Mouse (Mus musculus) left cerebral cortex, postnatal 10 days (tissue): ENCODE results near the gene Cox8a. TPM values are rescaled to one million over a fixed set of nuclear protein-coding genes. Genes with fewer than 3 reads are reported as not detected.
A peak's percentile ranks its signal among the peaks of the same experiment; 100 is the strongest.

Source experiments
- DNase-seq, 2 experiments: peaks; one replicate each; pipeline ENCODE4 v3.0.0; 2021 to 2022; ENCODE audit warnings: low spot score in 2 of 2, mixed read lengths in 1 of 2; ENCODE audit errors: extremely low spot score in 1 of 2
- intact Hi-C: fragments of 180-260 bp; cut with DNase I; formaldehyde crosslinking; loops from one replicate; pipeline ENCODE4 v1.15.1; 2025
- total RNA-seq, 2 experiments: library from RNA; stranded (reverse); gene quantifications; 2 replicates each; pipeline ENCODE4 v1.2.3; 2021

Cox8a gene
- total RNA-seq, result 100 to 1,000 TPM; 855 to 924 TPM

DNA sequence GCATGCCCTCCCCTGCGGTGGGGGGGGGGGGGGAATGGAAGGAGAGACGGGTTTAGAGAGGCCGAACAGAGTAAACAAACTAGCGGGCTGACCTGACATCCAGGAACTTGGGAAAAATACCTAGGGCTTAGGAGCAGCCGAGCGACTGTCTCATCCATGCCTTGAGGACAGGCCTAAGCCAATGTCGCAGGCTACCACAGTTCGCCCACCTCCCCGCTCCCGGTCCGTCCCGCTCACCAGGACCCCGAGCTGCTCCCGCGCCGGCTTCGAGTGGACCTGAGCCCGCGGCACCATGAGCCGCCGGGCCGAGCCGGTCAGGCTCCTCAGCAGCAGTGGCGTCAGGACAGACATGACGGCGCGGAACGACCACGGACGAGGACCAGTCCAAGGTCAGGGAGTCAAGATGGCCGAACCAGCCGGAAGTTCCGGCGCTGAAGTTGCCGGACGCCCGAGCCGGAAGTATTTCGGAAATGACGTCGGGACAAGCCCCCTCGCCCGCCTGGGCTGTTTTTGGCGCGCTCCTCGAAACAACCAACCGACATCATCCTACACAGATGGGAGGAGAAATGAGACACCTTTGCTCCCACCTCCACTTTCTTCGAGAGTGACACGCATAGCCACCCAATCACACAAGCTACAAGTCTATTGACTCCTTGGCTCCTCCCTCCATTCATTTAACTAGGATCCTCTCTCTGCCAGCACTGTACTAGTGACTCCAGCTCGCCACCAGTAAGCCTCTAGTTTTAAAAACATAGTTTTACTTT, at the start of gene Cox8a:
Gene Cox8a, minus strand, starts transcription at position 455 of the 764 bp plus-strand sequence.
- DNase-seq, result peak; percentile 97
- intact Hi-C loops, result no loop called here

DNA sequence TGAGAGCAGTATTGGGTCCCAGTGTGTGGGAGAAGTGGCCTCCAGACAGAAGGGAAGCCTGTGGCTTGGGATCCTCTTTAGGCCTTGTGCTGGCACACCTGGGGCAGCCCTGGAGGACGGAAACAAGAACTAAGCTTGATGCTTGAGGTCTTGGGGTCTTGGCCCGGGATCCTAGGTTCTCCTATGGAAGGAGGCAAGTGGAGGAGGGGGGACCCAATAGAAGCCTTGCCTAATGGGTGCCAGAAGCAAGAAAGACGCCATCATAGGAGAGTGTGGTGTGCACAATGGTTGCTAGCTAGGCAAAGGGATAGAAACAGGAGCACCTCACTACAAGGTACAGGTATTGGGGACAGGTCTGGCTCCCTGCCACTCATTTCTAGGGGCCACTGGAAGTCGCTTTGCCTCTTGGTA, 49.0 kb upstream of the Cox8a start:
- peak in 1 of 2 experiments; percentile 42 for DNase-seq
- intact Hi-C loops, result loop anchor here (10.0 kb wide), 1 partner anchor 148 kb away; the partner anchor contains the start of gene 2700081O15Rik

GRCm38 (mm10) chr19:7265478-7266191, 48.2 kb upstream of the Cox8a start:
- peak in 1 of 2 experiments; percentile 66 for DNase-seq
- intact Hi-C loops, result loop anchor here (10.0 kb wide), 1 partner anchor 149 kb away; the partner anchor contains the start of gene 2700081O15Rik

DNA sequence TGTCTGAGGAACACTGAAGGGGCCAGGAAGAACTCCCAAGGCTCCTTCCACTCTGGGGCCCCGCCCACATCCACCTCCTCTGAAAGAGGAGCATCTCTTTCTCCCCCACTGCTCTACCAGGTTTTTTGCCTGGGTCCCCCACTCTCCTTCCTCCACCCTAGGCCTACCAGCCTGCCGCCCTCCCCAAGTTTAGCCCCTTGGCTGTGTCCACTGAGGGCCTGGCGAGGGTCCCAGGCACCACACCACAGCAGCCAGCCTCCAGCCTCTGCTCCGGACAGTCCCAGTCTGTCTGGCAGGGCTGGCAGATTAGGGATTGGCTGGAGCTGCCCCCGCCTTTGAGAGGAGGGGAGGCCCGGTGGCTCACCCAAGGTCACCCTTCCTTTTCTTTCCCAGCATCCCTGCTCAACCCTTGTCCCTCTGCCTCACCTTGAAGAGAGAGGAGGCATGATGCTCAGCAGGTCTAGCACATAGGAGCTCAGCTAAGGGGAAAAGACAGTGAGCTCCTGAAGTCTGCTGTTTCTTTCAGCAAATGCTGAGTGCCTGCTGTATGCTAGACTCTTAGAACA, 47.4 kb upstream of the Cox8a start:
- intact Hi-C loops, result loop anchor here (10.0 kb wide), 1 partner anchor 150 kb away; the partner anchor contains the start of gene 2700081O15Rik
- peak in 1 of 2 experiments; percentile 63 for DNase-seq

- peak in 1 of 2 experiments; percentile 83 for DNase-seq
- intact Hi-C loops, result loop anchor here (10.0 kb wide), 1 partner anchor 151 kb away; the partner anchor contains the start of gene 2700081O15Rik
These were observed 46.8 kb upstream of the Cox8a start for GRCm38 (mm10) chr19:7264088-7264765.

- intact Hi-C loops, result loop anchor here (10.0 kb wide), 1 partner anchor 152 kb away; the partner anchor contains the start of gene 2700081O15Rik
- DNase-seq, result no peak
These were observed 45.2 kb upstream of the Cox8a start for GRCm38 (mm10) chr19:7262592-7262991.

DNA sequence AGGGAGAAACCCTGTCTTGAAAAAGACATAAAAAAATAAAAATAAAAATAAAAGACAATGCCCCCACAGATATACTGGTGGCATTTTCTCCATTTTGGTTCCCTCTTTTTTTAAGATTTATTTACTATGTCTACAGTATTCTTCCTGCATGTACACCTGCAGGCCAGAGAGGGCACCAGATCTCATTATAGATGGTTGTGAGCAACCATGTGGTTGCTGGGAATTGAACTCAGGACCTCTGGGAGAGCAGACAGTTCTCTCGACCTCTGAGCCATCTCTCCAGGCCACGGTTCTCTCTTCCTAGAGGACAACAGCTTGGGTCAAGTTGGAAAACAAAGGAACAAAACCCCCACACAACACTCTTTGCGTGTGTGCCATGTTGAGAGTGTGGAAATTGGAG, 44.5 kb upstream of the Cox8a start:
- intact Hi-C loops, result loop anchor here (10.0 kb wide), 1 partner anchor 153 kb away; the partner anchor contains the start of gene 2700081O15Rik
- DNase-seq, result no peak

DNA sequence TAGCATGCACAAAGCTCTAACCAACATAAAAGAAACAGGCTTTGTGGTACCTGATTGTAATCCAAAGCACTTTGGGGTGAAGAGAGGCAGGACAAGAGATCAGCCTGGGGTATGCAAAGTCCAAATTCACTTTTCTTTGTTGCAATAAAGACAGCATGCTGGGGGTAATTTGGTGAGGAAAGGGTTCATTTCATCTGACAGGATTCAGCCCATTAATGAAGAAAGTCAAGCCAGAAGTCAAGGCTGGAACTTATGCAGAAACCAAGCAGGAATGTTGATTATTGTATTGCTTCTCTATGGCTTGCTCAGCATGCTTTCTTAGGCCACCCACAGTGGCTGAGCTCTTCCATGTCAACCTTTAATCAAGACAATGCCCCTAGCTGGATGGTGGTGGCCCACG, 44.1 kb upstream of the Cox8a start:
- intact Hi-C loops, result loop anchor here (10.0 kb wide), 1 partner anchor 153 kb away; the partner anchor contains the start of gene 2700081O15Rik
- no peak for DNase-seq

DNA sequence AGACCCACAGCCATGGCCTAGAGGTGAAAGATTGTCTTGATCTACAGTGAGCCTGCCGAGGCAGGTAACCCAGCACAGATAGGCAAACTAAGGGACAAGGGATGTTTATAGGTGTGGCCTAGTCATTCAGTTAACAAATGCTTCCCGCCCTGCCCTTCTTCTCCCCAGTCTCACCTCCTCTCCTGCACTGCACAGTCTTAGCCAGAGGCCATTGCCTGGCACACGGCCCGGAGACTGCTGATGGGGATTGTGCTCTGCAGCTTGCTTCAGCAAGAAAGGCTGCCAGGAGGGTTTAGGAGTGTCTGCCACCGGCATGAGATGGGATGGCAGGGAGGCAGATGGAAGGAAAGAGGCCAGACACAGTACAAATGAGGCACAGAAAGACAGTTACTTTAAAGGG, 40.5 kb upstream of the Cox8a start:
- DNase-seq, result peak in 1 of 2 experiments; percentile 43
- intact Hi-C loops, result no loop called here

GRCm38 (mm10) chr19:7246021-7246420, 28.6 kb upstream of the Cox8a start:
- intact Hi-C loops, result no loop called here
- DNase-seq, result no peak

- DNase-seq, result peak; percentile 91 to 97
- intact Hi-C loops, result loop anchor here (5.0 kb wide), 1 partner anchor 176 kb away; the partner anchor contains the start of gene 2700081O15Rik
These were observed 23.6 kb upstream of the Cox8a start, which contains the start of gene Naa40 for GRCm38 (mm10) chr19:7240782-7241690. Naa40 (minus strand) TSS chr19:7241183.

- no peak for DNase-seq
- intact Hi-C loops, result loop anchor here (5.0 kb wide), 1 partner anchor 177 kb away; the partner anchor contains the start of gene 2700081O15Rik
These were observed 22.9 kb upstream of the Cox8a start for GRCm38 (mm10) chr19:7240291-7240690.

DNA sequence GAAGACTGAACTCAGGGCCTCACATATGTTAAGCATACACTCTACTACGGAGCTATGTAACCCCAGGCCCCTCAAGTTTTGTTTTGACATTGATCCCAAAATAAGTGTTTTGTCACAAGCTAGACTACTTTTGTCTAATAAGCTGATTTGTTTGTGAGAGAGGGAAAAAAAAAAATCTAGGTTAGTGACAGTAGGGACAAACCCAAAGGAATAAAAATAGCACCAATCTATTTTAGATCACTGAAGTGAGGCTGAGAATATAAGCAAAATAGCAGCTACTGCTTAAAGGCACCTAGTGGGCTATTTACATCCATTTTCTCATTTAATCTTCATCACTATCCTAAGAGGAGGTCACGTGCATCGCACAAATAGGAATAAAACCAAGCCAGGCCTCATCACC, 22.2 kb upstream of the Cox8a start:
- no peak for DNase-seq
- intact Hi-C loops, result no loop called here

- DNase-seq, result no peak
- intact Hi-C loops, result no loop called here
These were observed 19.3 kb upstream of the Cox8a start for GRCm38 (mm10) chr19:7236742-7237141.

DNA sequence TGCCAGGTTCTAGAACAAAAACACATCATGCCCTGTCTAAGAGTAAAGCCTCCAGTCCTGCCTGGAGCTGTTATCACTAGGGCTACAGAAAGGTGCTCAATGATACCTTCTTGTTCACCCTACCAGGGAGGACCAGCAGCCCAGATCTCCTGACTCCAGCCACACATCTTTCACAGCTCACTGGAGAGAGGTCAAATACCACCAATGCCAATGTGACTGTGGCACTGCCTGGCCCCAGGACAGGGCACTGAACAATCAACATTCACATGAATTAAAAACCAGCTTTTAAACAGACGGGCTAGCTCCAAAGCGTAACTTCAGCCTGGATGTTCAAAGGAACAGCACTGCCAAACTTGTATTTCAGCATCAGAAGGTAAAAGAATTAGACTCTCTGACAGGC, 18.6 kb upstream of the Cox8a start:
- intact Hi-C loops, result no loop called here
- no peak for DNase-seq

DNA sequence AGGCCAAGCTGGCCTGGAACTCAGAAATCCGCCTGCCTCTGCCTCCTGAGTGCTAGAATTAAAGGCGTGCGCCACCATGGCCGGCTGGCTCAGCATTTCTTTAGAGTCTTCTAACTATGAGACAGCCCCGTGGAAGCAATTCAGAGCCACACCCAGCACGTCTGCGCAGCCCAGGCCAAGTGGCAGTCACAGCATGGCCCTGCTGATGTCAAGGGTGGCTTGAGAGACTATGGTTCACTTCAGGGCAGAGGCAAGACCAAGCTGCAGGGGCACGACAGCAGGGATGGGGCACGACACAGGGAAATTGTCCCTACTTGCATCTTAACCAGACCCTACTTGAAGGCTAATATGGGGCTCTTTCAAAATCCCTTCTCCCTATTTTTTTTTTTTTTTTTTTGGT, 18.0 kb upstream of the Cox8a start:
- DNase-seq, result no peak
- intact Hi-C loops, result loop anchor here (2.0 kb wide), 1 partner anchor 109 kb away; no protein-coding TSS in a partner anchor

DNA sequence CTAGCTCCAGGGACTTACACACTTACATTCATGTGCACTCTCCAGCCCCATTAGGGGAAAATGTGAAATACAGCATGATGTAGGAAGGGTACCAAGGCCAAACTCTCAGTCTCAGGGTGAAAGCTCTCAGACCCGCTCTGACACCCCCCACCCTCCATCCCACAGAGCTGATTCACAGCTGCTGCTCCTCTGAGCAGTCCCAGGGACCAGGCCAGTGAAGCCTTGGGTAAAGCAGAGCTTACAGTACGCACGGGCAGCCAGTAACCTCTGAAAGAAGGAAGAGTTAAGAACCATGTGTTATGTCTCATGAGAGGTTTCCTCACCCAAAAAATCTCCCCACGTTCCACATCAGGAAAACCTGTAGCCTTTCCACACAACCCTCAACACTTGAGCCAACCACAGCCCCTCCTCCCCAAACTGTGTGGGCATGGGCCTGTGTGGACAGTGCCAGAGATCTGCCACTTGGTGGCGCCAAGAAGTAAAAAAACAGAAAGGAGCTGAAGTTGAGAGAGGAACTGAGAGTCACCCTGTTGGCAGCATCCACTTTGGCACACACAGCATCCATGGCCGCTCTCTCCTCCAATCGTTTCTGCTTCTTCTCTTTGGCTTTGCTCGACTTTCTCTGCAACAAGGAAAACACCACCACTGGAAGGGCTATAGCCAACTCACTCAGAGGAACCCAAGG, 17.3 kb upstream of the Cox8a start:
- peak; percentile 86 to 87 for DNase-seq
- intact Hi-C loops, result loop anchor here (2.0 kb wide), 1 partner anchor 110 kb away; no protein-coding TSS in a partner anchor
